Mouse (Mus musculus) myocyte (in vitro differentiated cells): ENCODE measurements around the gene Hoxc8.

Experiments
- CEBPB ChIP-seq: IDR thresholded peaks from 2 replicates; pipeline ENCODE4 v1.6.1; 2011; ENCODE audit warnings: mild to moderate bottlenecking, moderate library complexity; ENCODE audit not compliant: poor library complexity, insufficient read depth, severe bottlenecking
- E2F4 ChIP-seq: IDR thresholded peaks from one replicate; pipeline ENCODE4 v1.6.1; 2011; ENCODE audit warnings: mild to moderate bottlenecking, control low read depth, moderate library complexity; ENCODE audit not compliant: insufficient read depth
- MAX ChIP-seq: IDR thresholded peaks from one replicate; pipeline ENCODE4 v1.6.1; 2011; ENCODE audit warnings: low read depth, mild to moderate bottlenecking, control low read depth
- MYOD1 ChIP-seq, 3 experiments: IDR thresholded peaks; one replicate each; pipeline ENCODE4 v1.6.1; 2011; ENCODE audit warnings: control low read depth in 2 of 3, low read depth in 2 of 3, mild to moderate bottlenecking in 2 of 3, moderate library complexity in 1 of 3; ENCODE audit not compliant: insufficient read length in 2 of 3, control insufficient read depth in 1 of 3
- MYOG ChIP-seq, 3 experiments: IDR thresholded peaks; one replicate each; pipeline ENCODE4 v1.6.1; 2011; ENCODE audit warnings: control low read depth in 2 of 3, low read depth in 2 of 3, mild to moderate bottlenecking in 2 of 3; ENCODE audit not compliant: insufficient read length in 2 of 3, control insufficient read depth in 1 of 3, insufficient read depth in 1 of 3
- POLR2A ChIP-seq: IDR thresholded peaks from one replicate; pipeline ENCODE4 v1.6.1; 2011; ENCODE audit warnings: low read depth, mild to moderate bottlenecking, control low read depth, moderate library complexity; ENCODE audit not compliant: insufficient read length
- POLR2AphosphoS2 ChIP-seq: IDR thresholded peaks from one replicate; pipeline ENCODE4 v1.6.1; 2011; ENCODE audit warnings: low read depth, control low read depth; ENCODE audit not compliant: insufficient read length
- REST ChIP-seq: IDR thresholded peaks from one replicate; pipeline ENCODE4 v1.6.1; 2011; ENCODE audit warnings: mild to moderate bottlenecking, control low read depth, moderate library complexity; ENCODE audit not compliant: insufficient read depth, insufficient read length
- SRF ChIP-seq: IDR thresholded peaks from one replicate; pipeline ENCODE4 v1.6.1; 2011; ENCODE audit warnings: low read depth; ENCODE audit not compliant: control insufficient read depth, insufficient read length
- TCF12 ChIP-seq: IDR thresholded peaks from one replicate; pipeline ENCODE4 v1.6.1; 2011; ENCODE audit warnings: mild to moderate bottlenecking, control low read depth; ENCODE audit not compliant: poor library complexity, insufficient read depth, severe bottlenecking
- TCF3 ChIP-seq: IDR thresholded peaks from one replicate; pipeline ENCODE4 v1.6.1; 2011; ENCODE audit warnings: low read depth, control low read depth; ENCODE audit not compliant: insufficient read length
- USF1 ChIP-seq: IDR thresholded peaks from one replicate; pipeline ENCODE4 v1.6.1; 2011; ENCODE audit warnings: low read depth, mild to moderate bottlenecking, control low read depth, moderate library complexity

DNA sequence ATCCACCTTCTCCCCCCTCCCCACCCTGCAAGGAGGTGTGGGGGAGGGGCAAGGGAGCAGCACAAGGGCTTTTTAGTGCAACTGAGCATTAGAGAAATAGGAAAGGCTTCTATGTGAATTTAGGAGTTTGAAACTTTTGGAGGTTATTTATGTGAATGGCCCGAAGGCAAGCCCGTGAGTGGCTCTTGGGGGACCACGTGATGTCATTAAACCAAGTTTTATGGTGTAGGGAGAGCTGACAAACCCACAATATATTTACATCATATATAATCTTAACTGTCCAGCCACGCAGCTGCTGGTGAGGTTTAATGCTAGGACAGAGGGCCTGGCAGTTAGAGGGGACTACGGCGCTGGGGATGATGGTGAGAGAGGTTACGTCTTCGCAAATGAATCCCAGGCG is 28.2 kb downstream of the Hoxc8 start, which contains the start of gene Hoxc4:
- TF ChIP-seq POLR2A (no peak), E2F4 (no peak), MYOD1 (IDR thresholded peaks at IDR 0.05; ENCODE audit: control insufficient read depth in 1 of 3, insufficient read length in 2 of 3, low read depth in 2 of 3) (no peak), POLR2AphosphoS2 (no peak), MYOG (IDR thresholded peaks at IDR 0.05; ENCODE audit: control insufficient read depth in 1 of 3, insufficient read depth in 1 of 3, insufficient read length in 2 of 3, low read depth in 2 of 3) (no peak), USF1 (no peak), TCF12 (no peak), SRF (no peak), REST (no peak), CEBPB (no peak), MAX (no peak), TCF3 (no peak)
